Mouse (Mus musculus) spleen, adult 12 weeks (tissue): ENCODE data around the gene Gm20388.

Experiments
- DNase-seq: peaks from one replicate; pipeline ENCODE4 v3.0.0; 2022; ENCODE audit warnings: low spot score

Gm20388 gene

DNA sequence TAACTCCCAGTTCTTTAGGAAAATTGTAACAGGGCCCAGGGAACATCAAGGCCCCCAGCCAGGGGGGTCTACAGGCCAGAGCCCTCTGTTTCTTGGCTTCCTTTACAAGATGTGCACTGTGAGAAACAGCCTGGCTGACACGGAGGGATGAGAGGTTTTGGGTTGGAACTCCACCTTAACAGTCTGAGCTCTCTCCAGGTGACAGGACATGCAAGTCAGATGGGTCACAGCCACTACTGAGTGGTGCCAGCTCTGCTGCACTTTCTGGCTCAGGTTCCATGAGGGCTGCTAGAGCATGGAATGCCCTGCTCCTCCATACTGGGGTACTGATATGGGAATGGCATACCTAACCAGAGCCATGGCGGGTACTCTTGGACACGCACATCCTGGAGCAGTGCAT, 180.4 kb downstream of the Gm20388 start:
- no peak for DNase-seq

DNA sequence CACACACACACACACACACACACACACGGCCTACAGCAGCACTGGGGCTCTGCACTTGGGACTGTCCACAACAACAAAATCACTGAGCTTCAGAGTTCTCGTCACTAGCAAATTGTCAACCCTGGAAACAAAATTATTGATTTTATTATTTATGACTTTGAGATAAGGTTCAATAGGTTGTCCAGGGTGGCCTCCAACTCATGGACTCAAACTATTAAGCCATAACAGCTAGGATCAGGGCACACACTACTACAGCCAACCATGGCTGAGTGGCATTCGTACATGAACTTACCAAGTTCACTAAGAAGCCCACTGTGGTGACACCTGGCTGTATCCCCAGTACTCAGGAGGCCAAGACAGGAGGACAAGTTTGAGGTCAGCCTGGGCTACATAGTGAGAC, 182.5 kb downstream of the Gm20388 start:
- DNase-seq, result no peak

DNA sequence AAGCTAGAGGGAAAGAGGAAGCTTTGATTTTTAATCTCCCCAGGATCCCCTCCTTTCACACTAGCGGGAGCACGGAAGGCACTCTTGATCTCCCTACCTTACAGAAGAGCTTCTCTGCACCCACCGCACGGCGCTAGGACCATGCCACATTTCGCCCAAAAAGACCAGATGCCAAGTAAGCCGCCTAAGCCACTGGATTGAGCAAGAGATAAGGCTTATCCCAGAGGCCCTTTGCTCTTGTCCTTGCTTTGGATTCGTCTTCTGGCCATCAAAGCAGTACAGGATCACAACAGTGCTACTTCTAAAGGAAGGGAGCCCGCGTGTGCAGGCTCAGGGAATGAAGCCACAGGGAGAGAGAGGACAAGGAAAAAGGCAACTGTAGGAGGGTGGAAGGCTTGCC, 184.2 kb downstream of the Gm20388 start:
- no peak for DNase-seq

DNA sequence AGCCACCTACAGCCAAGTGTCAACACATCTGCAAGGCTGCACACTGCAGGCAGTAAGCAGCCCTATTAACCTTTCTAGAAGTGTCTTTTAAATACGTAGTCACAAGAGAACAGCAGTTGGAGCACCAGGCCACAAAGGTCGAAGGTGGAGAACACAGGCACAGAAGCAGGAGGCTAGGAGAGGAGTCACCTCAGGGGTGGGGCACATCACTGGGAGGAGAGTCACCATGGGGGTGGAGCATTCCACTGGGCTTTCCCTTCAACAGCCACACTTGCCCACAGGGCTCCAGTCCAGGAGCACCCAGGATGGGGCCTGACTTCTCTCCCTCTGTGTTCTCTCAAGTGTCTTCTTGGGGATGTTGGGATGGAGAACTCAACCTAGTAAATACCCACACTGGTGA, 185.8 kb downstream of the Gm20388 start:
- DNase-seq, result no peak

DNA sequence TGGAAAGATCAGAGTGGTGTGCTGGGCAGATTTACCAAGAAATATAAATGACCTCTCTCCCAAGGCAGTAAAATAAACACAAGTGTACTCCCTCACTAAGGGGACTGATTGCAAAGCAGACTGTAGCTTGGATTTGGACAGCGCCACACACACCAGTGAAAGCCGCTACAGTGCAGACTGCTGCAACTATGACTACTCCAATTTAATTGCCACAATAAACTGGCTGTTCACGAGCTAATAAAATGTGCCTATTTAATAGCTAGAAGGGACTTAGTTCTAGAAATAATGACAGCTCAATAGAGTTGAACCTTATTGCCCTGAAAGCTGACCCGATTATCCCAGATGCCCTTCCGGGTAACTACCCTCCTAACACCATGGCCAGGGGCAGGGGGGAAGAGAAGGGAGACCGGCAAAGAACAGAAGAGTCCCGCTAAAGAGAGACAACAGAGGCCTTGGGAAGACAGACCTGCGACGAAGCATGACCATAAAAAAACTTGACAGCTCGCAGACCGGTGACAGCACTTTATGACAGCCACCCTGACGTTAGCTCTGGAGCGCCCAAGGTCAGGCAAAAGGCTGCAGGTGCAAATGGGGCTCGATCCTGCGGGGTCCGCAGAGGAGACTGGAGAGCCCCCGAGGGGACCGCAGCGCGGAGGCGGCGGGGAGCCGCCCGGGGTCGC, 189.9 kb downstream of the Gm20388 start:
- no peak for DNase-seq

DNA sequence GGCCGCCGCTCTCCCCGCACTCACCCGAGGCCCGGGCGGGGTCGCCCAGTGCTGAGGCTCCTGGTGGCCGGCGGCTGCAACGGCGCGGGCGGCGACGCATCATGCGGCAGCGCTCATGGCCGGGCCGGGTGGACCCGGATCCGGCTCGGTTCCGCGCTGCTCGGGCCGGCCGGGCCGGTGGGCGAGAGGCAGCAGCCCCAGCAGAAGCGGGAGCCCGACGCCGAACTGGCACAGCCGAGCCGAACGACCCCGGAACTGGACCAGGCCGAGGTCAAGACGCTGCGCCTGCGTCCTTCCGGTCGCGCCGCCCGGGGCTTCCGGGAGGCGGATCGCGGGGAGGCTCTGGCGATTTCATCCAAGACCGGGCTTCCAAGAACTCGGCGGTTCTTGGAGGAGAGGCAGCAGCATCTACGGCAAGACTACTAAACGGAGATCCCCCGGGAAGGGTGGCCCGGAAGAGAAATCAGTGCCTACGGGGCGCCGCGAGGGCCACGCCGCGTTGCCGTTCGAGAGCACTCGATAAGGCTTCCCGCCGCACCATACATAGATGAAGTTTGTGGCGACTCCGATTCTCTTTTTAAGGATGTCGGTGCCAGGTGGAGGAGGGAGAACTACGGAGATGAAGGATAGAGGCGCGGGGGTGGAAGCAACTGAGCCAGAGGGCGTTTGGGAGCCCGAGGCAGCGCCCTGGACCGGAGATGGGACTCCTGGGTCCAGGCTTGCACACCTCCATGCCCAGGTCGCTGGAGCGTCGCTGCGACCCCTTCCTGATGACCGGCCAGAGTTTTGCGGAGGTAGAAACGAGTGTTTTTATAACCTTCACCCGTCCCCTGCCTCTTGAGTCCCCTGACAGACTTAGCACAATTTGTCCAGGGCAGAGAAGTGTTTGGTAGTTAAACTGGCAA, 190.7 kb downstream of the Gm20388 start, which contains the start of gene Zdhhc7:
Gene Zdhhc7 (minus strand): TSS at position 415 of the 905 bp plus-strand sequence.
- peak; percentile 64 for DNase-seq

DNA sequence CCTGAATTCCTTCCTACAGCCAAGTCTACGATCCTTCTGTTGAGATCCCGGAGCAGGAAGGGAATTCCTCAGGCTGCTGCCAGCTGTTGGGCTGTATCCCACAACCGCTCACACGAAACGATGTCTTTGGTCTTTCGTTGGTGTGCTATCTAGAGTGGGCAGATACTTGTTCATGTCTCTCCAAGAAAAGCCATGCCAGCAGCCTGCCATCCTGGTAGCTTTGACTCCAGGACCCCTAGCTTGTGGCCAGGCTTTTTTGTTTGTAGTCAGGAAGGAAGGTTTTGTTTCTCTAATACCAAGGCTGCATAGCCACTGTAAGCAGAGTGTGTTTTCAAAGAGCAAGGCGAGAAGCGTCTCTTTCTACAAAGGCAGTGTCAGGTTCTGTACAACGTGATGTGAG, 193.3 kb downstream of the Gm20388 start:
- no peak for DNase-seq

DNA sequence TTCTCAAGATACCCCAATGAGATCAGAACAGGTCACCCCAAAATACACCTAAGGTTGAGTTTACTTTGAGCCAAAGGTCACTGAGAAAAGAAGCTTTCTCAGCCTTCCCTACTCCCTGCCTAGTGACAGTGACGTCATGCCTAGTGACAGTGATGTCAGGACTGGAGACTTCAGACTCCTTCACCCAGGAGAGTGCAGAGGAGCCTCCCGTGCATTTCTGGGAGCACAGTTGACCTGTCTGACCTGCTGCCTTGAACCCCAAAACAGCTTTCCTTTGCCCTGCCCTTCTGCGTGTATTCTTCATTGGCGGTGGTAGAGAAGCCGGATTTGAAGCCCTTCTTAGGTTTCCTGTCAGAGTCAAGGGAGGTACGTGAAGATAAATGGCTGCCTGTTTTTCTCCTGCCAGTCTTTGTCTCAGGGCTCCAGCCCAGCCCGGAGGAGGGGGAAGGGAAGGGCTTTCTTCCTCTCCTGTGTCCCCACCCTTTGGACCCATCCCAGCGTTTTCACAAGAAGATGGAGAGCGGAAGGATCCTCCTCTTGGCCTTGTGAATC, 194.2 kb downstream of the Gm20388 start:
- DNase-seq, result no peak

DNA sequence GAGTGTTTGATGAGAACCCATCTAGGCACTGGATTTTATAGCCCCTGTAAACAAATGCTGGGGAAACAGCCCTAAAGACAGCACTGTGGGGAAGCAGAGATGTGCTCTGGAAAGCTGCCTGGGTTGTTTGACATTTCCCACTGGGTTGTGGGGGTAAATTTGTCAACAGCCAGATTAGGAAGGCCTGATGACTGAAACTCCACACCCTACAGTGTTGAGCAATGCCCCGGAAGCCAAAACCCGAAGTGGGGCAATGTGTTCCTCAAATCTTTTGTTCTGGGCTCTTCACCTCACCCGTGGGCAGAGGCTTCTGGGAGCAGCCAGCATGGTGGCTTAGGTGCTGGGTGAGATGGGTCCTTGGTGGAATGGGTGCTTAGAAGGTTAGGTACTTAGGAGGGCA, 198.5 kb downstream of the Gm20388 start:
- no peak for DNase-seq

DNA sequence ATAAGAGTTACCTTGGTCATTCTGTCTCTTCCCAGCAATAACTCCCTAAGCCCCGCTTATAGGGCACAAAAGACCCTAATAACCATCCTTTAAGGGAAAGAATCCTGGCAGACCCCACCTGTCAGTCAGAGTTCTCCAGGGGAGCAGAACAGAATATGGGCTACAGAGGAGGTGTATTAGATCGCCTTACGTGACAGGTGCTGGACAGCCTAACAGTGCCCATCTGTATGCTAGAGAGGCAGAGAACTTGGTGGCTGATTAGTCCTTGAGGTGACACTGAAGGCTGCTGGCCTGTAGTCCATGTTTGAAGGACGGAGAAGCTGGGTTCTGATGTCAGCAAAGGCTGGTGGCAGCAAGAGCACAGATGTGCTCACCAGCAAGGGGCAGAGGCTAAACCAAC, 200.3 kb downstream of the Gm20388 start:
- DNase-seq, result no peak

DNA sequence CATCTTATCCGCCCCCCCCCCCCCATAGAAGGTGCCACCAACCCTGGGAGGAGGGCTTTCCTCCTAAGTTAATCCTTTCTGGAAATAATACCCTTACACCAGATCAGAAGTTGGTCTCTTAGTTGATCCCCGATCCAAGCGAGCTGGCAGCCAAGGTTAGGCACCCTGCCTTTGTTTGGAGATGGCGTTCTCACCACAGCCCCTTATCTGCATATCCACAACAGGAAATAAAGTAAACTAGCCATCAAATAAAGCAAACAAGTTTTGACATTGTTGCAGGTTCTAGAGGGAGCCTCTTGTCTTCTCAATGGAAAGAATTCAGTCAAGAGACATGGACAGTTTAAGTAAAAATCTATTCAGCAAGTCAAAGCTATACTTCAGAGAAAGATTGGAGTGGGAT, 200.7 kb downstream of the Gm20388 start:
- DNase-seq, result no peak

DNA sequence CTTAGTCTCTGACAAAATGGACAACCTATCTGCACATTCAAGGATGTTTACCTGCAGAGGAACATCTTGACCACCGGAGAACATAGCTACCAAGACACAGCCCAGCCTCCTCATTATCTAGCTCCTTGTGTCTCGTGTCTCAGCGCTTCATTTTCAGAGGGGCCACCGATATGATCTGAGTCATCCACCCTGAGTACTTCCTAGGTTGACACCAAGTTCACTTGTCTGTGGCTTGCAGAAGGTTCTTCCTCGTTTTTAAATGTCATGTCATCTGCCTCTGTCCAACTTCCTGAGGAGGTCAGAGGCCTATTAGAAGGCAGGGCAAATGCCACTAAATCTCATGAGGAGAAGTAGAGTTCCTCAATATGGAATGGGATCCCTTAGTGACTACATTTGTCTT, 201.9 kb downstream of the Gm20388 start:
- no peak for DNase-seq

DNA sequence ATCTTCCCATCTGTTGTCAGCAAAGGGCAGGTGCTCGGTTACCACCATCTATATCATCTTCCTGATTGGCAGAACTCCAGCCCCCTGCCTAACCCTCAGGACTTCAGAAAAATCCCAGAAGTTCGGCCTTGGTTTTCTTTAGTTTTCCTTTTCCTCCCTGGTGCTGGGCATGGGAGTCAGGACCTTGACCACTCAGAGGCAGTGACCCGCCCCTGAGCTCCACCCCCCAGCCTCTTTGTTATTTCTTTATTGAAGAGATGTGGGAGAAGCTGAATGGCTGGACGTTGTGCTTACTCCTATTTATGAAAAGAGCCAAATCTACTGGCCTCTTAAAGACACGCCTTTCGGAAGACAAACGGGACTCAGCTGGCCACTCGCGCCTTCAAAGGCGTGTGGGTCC, 202.7 kb downstream of the Gm20388 start:
- DNase-seq, result no peak

DNA sequence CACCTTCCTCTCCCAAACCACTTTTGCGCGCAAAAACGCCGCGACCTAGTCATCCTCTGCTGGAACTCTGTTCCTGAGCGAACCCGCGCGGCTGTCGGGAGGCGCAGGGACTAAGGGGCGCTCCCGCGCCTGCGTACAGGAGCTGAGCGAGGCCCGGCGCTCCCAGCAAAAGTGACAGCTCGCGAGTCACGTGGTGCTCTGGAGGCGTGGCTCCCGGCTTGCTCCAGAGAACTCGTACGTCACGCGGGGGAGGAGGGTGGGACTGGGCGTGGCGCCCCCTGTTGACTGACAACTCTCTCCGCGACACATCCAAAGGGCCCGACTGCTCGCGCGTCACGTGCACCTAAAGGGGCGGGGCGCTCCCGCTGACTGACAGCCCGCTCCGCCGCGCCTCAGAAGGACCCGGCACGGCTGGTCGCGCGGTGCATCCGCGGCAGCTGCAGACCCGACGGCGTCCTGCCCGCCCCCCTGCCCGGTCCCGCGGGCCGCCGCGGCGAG, 203.2 kb downstream of the Gm20388 start, which contains the start of gene 6430548M08Rik:
Gene 6430548M08Rik (plus strand): TSS at position 395 of the 498 bp plus-strand sequence.
- DNase-seq, result peak; percentile 99

DNA sequence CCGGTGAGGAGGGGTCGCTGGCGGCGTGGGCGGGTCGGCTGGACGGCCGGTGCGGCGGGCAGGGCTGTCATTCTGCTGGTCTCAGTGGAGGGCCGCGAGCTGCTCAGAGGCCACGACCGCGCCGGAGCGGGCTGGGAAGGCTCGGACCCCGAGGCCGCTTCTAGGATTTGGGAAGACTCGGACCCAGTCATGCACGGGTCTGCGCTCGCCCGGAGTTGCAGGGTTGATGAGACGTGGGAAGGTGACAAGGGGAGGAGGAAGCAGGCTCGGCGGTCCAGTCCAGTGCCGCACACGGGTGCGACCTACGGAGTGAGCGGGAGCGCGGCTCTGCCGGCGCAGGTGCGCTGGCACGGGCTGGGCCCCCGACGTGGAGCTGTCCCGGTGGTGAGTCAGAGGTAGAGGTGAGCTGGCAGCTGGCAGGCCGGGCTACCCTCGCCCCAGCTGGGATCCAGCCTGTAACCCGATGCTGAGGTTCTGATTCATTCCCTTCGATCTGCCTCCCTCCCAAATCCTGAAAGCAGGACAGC, 203.7 kb downstream of the Gm20388 start:
- DNase-seq, result no peak

DNA sequence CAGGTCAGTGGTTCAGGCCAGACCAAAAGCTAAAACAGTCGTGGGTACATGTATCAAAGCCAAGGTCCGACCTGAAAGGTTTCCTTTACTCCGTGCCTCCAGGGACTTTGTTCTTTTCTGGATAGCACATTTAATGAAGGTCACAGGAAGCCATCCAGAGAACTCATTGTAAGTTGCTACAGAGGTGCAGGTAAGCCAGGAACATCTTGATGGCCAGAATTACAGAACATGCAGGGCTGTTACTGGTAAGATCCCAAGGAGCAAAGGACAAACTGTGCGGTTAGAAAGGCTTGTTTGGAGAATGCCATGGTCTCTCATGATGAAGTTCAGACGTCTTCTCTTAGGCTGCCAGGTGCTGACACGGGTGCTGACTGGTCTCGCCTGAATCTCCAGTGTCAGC, 206.0 kb downstream of the Gm20388 start:
- DNase-seq, result no peak

DNA sequence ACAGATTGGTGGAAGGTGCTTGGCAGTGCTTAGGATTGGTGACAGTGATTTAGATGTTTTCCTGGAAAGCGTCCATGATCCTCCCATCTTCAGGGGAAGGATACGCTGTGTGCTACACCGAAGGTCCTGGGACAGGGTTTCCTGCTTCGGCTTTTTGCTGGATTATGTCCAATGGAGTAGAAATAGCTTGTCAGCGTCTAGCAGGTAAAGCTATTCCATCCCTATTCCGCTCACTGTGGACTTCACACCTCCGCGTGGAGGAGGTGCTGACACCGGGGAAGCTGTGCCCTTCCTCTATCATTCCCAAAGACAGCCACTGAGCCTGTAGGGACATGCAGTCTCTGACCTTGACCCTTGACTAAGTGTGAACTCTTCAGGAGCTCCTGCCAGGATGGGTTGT, 207.5 kb downstream of the Gm20388 start:
- DNase-seq, result no peak

DNA sequence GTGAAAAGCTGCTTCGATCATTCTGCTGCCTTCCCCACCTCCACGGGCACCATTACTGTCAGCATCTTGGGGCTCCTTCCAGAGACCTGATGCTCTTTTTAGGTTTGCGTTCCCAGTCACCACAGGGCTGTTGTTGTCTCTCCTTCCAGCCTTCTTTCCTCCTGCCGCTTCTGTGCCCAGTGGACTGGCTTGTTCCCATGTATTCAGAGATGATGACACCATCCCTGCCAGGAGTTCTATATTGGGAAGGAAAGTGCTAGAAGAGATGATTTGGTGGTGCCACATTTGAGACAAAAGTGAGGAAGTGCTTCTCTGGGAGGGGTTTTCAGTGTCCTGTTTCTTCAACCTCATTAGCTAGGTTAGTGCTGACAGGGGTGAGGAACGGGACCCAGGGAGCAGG, 208.2 kb downstream of the Gm20388 start:
- DNase-seq, result no peak

DNA sequence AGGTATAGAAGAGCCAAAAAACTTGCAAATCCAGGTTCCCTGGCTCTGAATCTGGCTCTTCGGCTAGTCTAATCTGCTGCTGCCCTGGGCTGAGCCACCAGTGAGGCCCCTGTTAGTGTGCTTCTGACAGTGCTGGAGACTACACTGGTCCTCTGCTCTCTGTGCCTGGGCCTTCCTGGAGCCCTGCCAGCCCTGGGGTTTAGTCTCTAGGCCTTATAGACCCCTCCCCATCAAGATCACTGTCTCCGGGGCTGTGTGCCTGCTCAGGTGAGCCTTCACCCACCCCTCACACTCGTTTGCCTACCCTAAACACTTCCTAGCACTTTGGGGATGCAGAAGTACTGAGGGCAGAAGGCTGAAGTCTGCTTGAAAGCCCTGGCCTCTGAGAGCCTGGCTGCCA, 208.8 kb downstream of the Gm20388 start:
- no peak for DNase-seq

DNA sequence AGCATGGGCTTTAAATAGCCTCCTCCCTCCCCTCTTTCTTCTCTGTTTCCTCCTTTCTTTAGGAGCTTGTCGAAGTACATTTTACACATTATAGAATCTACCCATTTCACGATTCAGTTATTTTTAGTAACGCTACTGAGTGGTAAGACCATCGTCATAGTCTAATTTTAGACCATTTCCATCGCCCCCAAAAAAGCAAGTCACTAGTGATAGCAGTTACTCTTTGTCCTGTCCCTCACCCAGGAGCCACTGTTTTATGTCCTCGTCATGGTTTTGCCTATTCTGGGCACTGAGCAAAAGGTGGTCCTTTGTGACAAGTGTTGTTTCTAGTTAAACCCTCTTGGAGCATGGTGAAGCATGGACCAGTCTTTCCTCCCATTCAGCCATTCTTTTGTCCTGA, 209.3 kb downstream of the Gm20388 start:
- no peak for DNase-seq

DNA sequence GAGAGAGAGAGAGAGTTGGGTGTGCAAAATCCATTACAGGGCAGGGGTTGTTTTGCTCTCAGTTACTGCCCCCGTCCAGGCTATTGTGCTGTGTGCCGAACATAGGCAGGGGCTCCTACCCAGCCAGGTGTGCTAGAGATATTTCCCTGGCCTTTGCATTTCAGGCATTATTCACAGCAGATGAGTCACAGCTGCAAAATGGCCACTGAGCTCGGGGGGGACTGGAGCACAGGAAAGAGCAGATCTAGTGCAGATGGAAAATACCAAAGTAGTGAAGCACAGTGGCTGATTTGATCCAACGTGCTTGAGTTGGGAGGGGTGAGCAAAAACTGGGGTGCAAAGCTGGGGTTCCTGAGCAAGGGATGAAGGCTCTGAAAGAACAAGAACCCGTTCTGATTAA, 210.3 kb downstream of the Gm20388 start:
- no peak for DNase-seq

DNA sequence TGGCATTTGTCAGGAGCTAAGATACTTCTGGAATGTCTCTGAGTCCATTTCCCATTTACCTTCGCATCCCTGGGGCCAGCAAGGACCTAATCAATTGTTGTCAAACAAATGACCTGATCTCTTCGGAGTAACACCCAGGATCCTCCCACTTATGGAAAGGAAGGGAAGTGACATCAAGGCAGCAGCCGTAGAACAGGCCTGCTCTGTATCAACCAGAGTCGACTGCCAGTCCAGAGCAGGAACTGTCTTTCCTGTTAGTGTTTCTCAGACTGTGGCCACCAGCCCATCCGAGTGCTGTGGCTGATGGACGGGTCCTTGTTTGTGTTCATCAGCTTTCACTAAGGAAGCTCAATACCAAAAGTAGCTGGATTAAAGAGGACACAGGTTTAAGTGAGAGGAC, 213.6 kb downstream of the Gm20388 start:
- DNase-seq, result no peak
